Mouse (Mus musculus): Measurements from ENCODE around the gene Cfhr1. TPM values are rescaled to one million over a fixed set of nuclear protein-coding genes. Genes with fewer than 3 reads are reported as not detected.

Cfhr1 gene
- not detected for polyA plus RNA-seq (2014; fragmentation: Illumina TruSeq; extraction: RNeasy Lipid Tissue Mini Kit (QIAGEN cat#74804); ENCODE audit: insufficient read depth, low read depth, low replicate concordance)

GRCm38 (mm10) chr1:139560024-139560423 is at the start of gene Cfhr1:
TSS of gene Cfhr1 (minus strand) at chr1:139560272.

GRCm38 (mm10) chr1:139501258-139501752 is 58.8 kb downstream of the Cfhr1 start, which contains the start of gene F13b:
TSS of gene F13b (plus strand) at chr1:139501702.

Other genes starting within 250 kb of the Cfhr1 start
- 0.22 TPM for gene Crb1, start 183.2 kb downstream of the Cfhr1 start, polyA plus RNA-seq (2014; fragmentation: Illumina TruSeq; extraction: RNeasy Lipid Tissue Mini Kit (QIAGEN cat#74804); ENCODE audit: insufficient read depth, low read depth, low replicate concordance)
- 4.1 TPM for gene Zbtb41, start 138.0 kb downstream of the Cfhr1 start, polyA plus RNA-seq (2014; fragmentation: Illumina TruSeq; extraction: RNeasy Lipid Tissue Mini Kit (QIAGEN cat#74804); ENCODE audit: insufficient read depth, low read depth, low replicate concordance)
- 0.14 TPM for gene Aspm, start 105.5 kb downstream of the Cfhr1 start, polyA plus RNA-seq (2014; fragmentation: Illumina TruSeq; extraction: RNeasy Lipid Tissue Mini Kit (QIAGEN cat#74804); ENCODE audit: insufficient read depth, low read depth, low replicate concordance)
- gene F13b, start 58.6 kb downstream of the Cfhr1 start, polyA plus RNA-seq (2014; fragmentation: Illumina TruSeq; extraction: RNeasy Lipid Tissue Mini Kit (QIAGEN cat#74804); ENCODE audit: insufficient read depth, low read depth, low replicate concordance) = not detected
- not detected for gene Gm4788, start 221.0 kb upstream of the Cfhr1 start, polyA plus RNA-seq (2014; fragmentation: Illumina TruSeq; extraction: RNeasy Lipid Tissue Mini Kit (QIAGEN cat#74804); ENCODE audit: insufficient read depth, low read depth, low replicate concordance)